Mouse (Mus musculus) thymus, adult 2 months (tissue): ENCODE data around the gene Arhgap40.

ENCODE experiments used
- CTCF ChIP-seq: fragments of 200-500 bp; IDR thresholded peaks from 2 replicates; pipeline ENCODE4 v1.5.1; 2012; ENCODE audit warnings: mild to moderate bottlenecking, control low read depth, low read length, moderate library complexity, borderline replicate concordance; ENCODE audit not compliant: control insufficient read depth, poor library complexity, insufficient read depth; ENCODE audit errors: extremely low read depth
- POLR2A ChIP-seq: fragments of 200-500 bp; IDR thresholded peaks from 2 replicates; pipeline ENCODE4 v1.6.1; 2012; ENCODE audit warnings: mild to moderate bottlenecking, low read length, control low read depth, moderate library complexity; ENCODE audit not compliant: control insufficient read depth, poor library complexity, insufficient read depth; ENCODE audit errors: extremely low read depth

GRCm38 (mm10) chr2:158550067-158550466 is 37.5 kb downstream of the Arhgap40 start:
- TF ChIP-seq POLR2A (no peak), CTCF (peak; percentile 65; the same call in 1 of the 2 replicates)
